Mouse (Mus musculus): ENCODE data around the gene Ccdc38.

Gene Ccdc38

GRCm38 (mm10) chr10:93540431-93541210 is at the start of gene Ccdc38:
Ccdc38 (plus strand) TSS chr10:93540632.
- peak; percentile 36 for DNase-seq (ENCODE audit: low read depth, low spot score)

- DNase-seq (ENCODE audit: low read depth, low spot score) = no peak
These were observed 39.6 kb upstream of the Ccdc38 start for GRCm38 (mm10) chr10:93500864-93501263.

- DNase-seq (ENCODE audit: low read depth, low spot score) = peak; percentile 18
These were observed 39.1 kb upstream of the Ccdc38 start for GRCm38 (mm10) chr10:93501346-93501745.

GRCm38 (mm10) chr10:93508383-93508970 is 32.0 kb upstream of the Ccdc38 start:
- DNase-seq (ENCODE audit: low read depth, low spot score) = no peak

GRCm38 (mm10) chr10:93509532-93510153 is 30.8 kb upstream of the Ccdc38 start:
- no peak for DNase-seq (ENCODE audit: low read depth, low spot score)

GRCm38 (mm10) chr10:93515419-93515818 is 25.0 kb upstream of the Ccdc38 start:
- no peak for DNase-seq (ENCODE audit: low read depth, low spot score)

GRCm38 (mm10) chr10:93515927-93516326 is 24.5 kb upstream of the Ccdc38 start:
- DNase-seq (ENCODE audit: low read depth, low spot score) = no peak

- no peak for DNase-seq (ENCODE audit: low read depth, low spot score)
These were observed 22.7 kb upstream of the Ccdc38 start for GRCm38 (mm10) chr10:93517754-93518153.

- DNase-seq (ENCODE audit: low read depth, low spot score) = no peak
These were observed 22.2 kb upstream of the Ccdc38 start for GRCm38 (mm10) chr10:93518186-93518585.

- DNase-seq (ENCODE audit: low read depth, low spot score) = no peak
These were observed 21.8 kb upstream of the Ccdc38 start for GRCm38 (mm10) chr10:93518620-93519019.

- DNase-seq (ENCODE audit: low read depth, low spot score) = no peak
These were observed 21.3 kb upstream of the Ccdc38 start for GRCm38 (mm10) chr10:93519159-93519558.

- DNase-seq (ENCODE audit: low read depth, low spot score) = no peak
These were observed 20.7 kb upstream of the Ccdc38 start for GRCm38 (mm10) chr10:93519756-93520155.

- DNase-seq (ENCODE audit: low read depth, low spot score) = no peak
These were observed 19.4 kb upstream of the Ccdc38 start for GRCm38 (mm10) chr10:93520994-93521393.

GRCm38 (mm10) chr10:93525329-93525728 is 15.1 kb upstream of the Ccdc38 start:
- DNase-seq (ENCODE audit: low read depth, low spot score) = no peak

- DNase-seq (ENCODE audit: low read depth, low spot score) = no peak
These were observed 2.1 kb upstream of the Ccdc38 start for GRCm38 (mm10) chr10:93538287-93538686.

GRCm38 (mm10) chr10:93538818-93539217 is 1.6 kb upstream of the Ccdc38 start:
- DNase-seq (ENCODE audit: low read depth, low spot score) = no peak

GRCm38 (mm10) chr10:93539775-93540430 is 529 bp upstream of the Ccdc38 start, which contains the start of gene Amdhd1:
Amdhd1 (minus strand) TSS chr10:93540033.
- peak; percentile 84 for DNase-seq (ENCODE audit: low read depth, low spot score)

GRCm38 (mm10) chr10:93541585-93541984 is 1.2 kb downstream of the Ccdc38 start:
- DNase-seq (ENCODE audit: low read depth, low spot score) = no peak

- peak; percentile 88 for DNase-seq (ENCODE audit: low read depth, low spot score)
These were observed 1.9 kb downstream of the Ccdc38 start for GRCm38 (mm10) chr10:93542356-93542755.

- DNase-seq (ENCODE audit: low read depth, low spot score) = no peak
These were observed 2.7 kb downstream of the Ccdc38 start for GRCm38 (mm10) chr10:93543176-93543575.

GRCm38 (mm10) chr10:93544172-93544571 is 3.7 kb downstream of the Ccdc38 start:
- DNase-seq (ENCODE audit: low read depth, low spot score) = no peak

GRCm38 (mm10) chr10:93547741-93548270 is 7.4 kb downstream of the Ccdc38 start:
- DNase-seq (ENCODE audit: low read depth, low spot score) = no peak

All from ZHBTc4 (cell line).